Mouse (Mus musculus) forebrain, embryonic 13.5 days (tissue): Measurements from ENCODE around the gene Mettl14. TPM values are rescaled to one million over a fixed set of nuclear protein-coding genes. Genes with fewer than 3 reads are reported as not detected.
"Not testable (repeated sequence)": the region's sequence is repeated elsewhere in the genome, so short reads cannot be mapped to it uniquely, and the experiment has no call there.

ENCODE experiments used
- ATAC-seq: fragments of 200-750 bp; cut with Nextera tagmentation; 2 replicates; pipeline ENCODE4 v1.8.0; 2017
- H3K27ac ChIP-seq: fragments of 300-500 bp; sonication (generic); 2 replicates; pipeline ENCODE4 v1.5.1; 2015; ENCODE audit warnings: inconsistent platforms, mild to moderate bottlenecking, moderate library complexity
- H3K27me3 ChIP-seq: fragments of 300-500 bp; sonication (generic); 2 replicates; pipeline ENCODE4 v1.6.1; 2015; ENCODE audit warnings: mild to moderate bottlenecking, inconsistent platforms
- H3K36me3 ChIP-seq: fragments of 300-500 bp; sonication (generic); 2 replicates; pipeline ENCODE4 v1.6.1; 2015; ENCODE audit warnings: mild to moderate bottlenecking, inconsistent platforms; ENCODE audit not compliant: poor library complexity, severe bottlenecking
- H3K4me1 ChIP-seq: fragments of 300-500 bp; sonication (generic); 2 replicates; pipeline ENCODE4 v1.6.1; 2015; ENCODE audit warnings: inconsistent platforms
- H3K4me2 ChIP-seq: fragments of 300-500 bp; sonication (generic); 2 replicates; pipeline ENCODE4 v1.6.1; 2015; ENCODE audit warnings: inconsistent platforms, mild to moderate bottlenecking, moderate library complexity
- H3K4me3 ChIP-seq: fragments of 300-500 bp; sonication (generic); 2 replicates; pipeline ENCODE4 v1.5.1; 2015; ENCODE audit warnings: mild to moderate bottlenecking, inconsistent platforms
- H3K9ac ChIP-seq: fragments of 300-500 bp; sonication (generic); 2 replicates; pipeline ENCODE4 v1.6.1; 2015; ENCODE audit warnings: mild to moderate bottlenecking, inconsistent platforms
- H3K9me3 ChIP-seq: fragments of 300-500 bp; sonication (generic); replicated peaks from 2 replicates; pipeline ENCODE4 v1.6.1; 2016; ENCODE audit warnings: inconsistent platforms
- WGBS: fragments of 180-500 bp; shearing (Covaris S2); methylation state at CpG from one replicate; pipeline ENCODE4 v1.1.7; 2015; 5-methylcytosine and 5-hydroxymethylcytosine counted together
- polyA plus RNA-seq: library from polyadenylated mRNA; unstranded; fragments of >200 nt; fragmentation: Nextera tagmentation; extraction: Ambion mirVana; gene quantifications from 2 replicates; pipeline ENCODE4 v1.2.1, GENCODE M21; 2015

Mettl14 gene
- polyA plus RNA-seq, 1 experiment from 2014 or later: 33.0 TPM

DNA sequence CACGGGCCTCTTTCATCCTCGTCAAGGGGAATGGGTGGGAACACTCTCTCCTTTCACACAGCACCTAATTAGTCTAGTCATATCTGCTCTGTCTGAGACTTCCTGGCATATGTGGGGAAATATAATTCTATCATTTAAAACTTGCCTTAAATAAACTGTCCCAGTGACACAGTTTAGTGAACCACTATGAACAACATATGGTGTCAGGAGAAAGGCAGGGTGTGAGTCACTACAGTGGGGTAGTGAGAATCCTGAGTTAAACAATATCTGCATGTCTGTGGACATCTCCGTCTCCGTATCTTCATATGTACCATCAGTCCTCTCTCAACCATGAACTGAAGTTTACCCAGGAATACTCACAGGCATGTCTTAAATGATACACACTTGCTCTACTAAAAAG lies 5.3 kb upstream of the Mettl14 start:
- no peak for ATAC-seq
- 84% methylated on average over 4 of the region's 4 CpGs for WGBS

GRCm38 (mm10) chr3:123386157-123386780 lies 361 bp upstream of the Mettl14 start:
- Histone ChIP-seq H3K9ac (peak overlapping the region; percentile 47), H3K4me2 (peak overlapping the region; percentile 61), H3K4me1 (peaks cover 20% of the 10 kb centered on the region), H3K4me3 (peak overlapping the region; percentile 60), H3K27ac (peak overlapping the region; percentile 88)
- ATAC-seq: peak; percentile 76
- H3K36me3 ChIP-seq, H3K27me3 ChIP-seq, H3K9me3 ChIP-seq: not testable (repeated sequence)
- 14% methylated on average over 12 of the region's 12 CpGs for WGBS

More for the DNA sequence above, 5.3 kb upstream of the Mettl14 start:
- Histone ChIP-seq H3K27me3 (0 out of 2 replicates have a peak, but pooled peaks cover 6% of the 10 kb centered on the region), H3K9ac (no peak overlapping the region), H3K36me3 (no peaks in the 10 kb centered on the region), H3K9me3 (no peaks in the 10 kb centered on the region), H3K4me1 (no peaks in the 10 kb centered on the region), H3K4me3 (no peak overlapping the region), H3K27ac (no peak overlapping the region), H3K4me2 (no peak overlapping the region)

DNA sequence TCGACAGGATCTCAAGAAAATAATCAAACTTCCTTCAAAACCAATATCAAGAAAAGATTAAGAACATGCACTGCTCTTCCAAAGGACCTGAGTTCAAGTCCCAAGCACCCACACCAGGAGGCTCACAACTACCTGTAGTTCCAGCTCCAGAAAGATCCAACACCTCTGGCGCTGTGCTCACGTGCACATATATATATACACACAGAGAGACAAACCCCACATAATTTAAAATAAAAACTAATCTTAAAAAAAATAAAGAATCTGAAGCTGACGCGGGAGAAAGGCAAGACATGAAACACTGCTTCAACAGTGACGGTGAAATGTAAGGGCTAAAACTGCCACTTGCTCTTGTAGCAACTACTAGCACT lies 806 bp downstream of the Mettl14 start:
- peak; percentile 7; the same call in 1 of the 2 replicates for ATAC-seq
- H3K4me3 ChIP-seq: peak overlapping the region; percentile 60
- peak overlapping the region; percentile 88 for H3K27ac ChIP-seq
- 11% methylated on average over 6 of the region's 6 CpGs for WGBS
- peak overlapping the region; percentile 75 for H3K4me2 ChIP-seq
- no peaks in the 10 kb centered on the region for H3K9me3 ChIP-seq
- H3K4me1 ChIP-seq: peaks cover 20% of the 10 kb centered on the region
- peak overlapping the region; percentile 75 for H3K9ac ChIP-seq
- H3K36me3 ChIP-seq: peaks cover 17% of the 10 kb centered on the region
- 0 out of 2 replicates have a peak, but pooled peaks cover 6% of the 10 kb centered on the region for H3K27me3 ChIP-seq

- 91% methylated on average over 7 of the region's 7 CpGs for WGBS
- Histone ChIP-seq H3K4me3 (peak overlapping the region; percentile 60), H3K9me3 (no peaks in the 10 kb centered on the region), H3K36me3 (peaks cover 23% of the 10 kb centered on the region), H3K9ac (peak overlapping the region; percentile 75), H3K4me1 (peaks cover 20% of the 10 kb centered on the region), H3K4me2 (peak overlapping the region; percentile 75), H3K27ac (no peak overlapping the region), H3K27me3 (0 out of 2 replicates have a peak, but pooled peaks cover 6% of the 10 kb centered on the region)
- ATAC-seq: no peak
Observed at GRCm38 (mm10) chr3:123384435-123384834, 1.5 kb downstream of the Mettl14 start.

- H3K4me2 ChIP-seq: no peak overlapping the region
- H3K36me3 ChIP-seq: peaks cover 54% of the 10 kb centered on the region
- 91% methylated on average over 3 of the region's 3 CpGs for WGBS
- H3K9ac ChIP-seq: no peak overlapping the region
- H3K4me1 ChIP-seq: no peaks in the 10 kb centered on the region
- H3K4me3 ChIP-seq: no peak overlapping the region
- H3K27me3 ChIP-seq: no peaks in the 10 kb centered on the region
- H3K9me3 ChIP-seq: no peaks in the 10 kb centered on the region
- ATAC-seq: no peak
- H3K27ac ChIP-seq: no peak overlapping the region
Observed at GRCm38 (mm10) chr3:123376562-123376961, 9.3 kb downstream of the Mettl14 start.

- peaks cover 54% of the 10 kb centered on the region for H3K36me3 ChIP-seq
- WGBS: 33% methylated on average over 11 of the region's 11 CpGs
- H3K27ac ChIP-seq: no peak overlapping the region
- no peaks in the 10 kb centered on the region for H3K4me1 ChIP-seq
- no peak overlapping the region for H3K4me3 ChIP-seq
- H3K9me3 ChIP-seq: no peaks in the 10 kb centered on the region
- no peak overlapping the region for H3K9ac ChIP-seq
- ATAC-seq: peak; percentile 78
- no peak overlapping the region for H3K4me2 ChIP-seq
- no peaks in the 10 kb centered on the region for H3K27me3 ChIP-seq
Observed at GRCm38 (mm10) chr3:123371766-123372535, 14.0 kb downstream of the Mettl14 start.

- 96% methylated on average over 5 of the region's 5 CpGs for WGBS
- ATAC-seq: no peak
- H3K36me3 ChIP-seq: peaks cover 53% of the 10 kb centered on the region
Observed at GRCm38 (mm10) chr3:123370927-123371326, 15.0 kb downstream of the Mettl14 start.

DNA sequence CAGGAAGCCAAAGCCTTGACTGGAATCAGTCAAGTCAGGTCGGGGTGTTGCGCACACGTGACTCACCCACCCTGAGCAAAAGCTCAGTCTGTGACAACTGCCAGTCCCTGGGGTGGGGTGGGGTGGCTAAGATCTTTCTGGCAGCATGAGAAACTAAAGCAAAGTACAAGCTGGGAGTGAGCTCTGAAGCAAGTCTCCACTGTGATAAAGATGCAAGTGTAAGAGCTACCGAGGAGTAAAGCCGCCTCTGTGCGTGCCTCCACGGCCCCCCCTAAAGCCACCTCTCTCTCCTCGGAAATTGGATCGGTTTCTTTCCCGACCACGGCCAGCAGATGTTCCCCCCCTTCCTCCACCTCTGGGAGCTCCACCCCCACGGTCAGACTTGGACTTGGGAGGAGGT lies 16.7 kb downstream of the Mettl14 start:
- no peak overlapping the region for H3K27ac ChIP-seq
- 93% methylated on average over 12 of the region's 12 CpGs for WGBS
- H3K4me3 ChIP-seq: no peak overlapping the region
- H3K9me3 ChIP-seq: no peaks in the 10 kb centered on the region
- no peaks in the 10 kb centered on the region for H3K4me1 ChIP-seq
- H3K9ac ChIP-seq: no peak overlapping the region
- peaks cover 50% of the 10 kb centered on the region for H3K36me3 ChIP-seq
- ATAC-seq: no peak
- no peak overlapping the region for H3K4me2 ChIP-seq
- H3K27me3 ChIP-seq: no peaks in the 10 kb centered on the region

More at GRCm38 (mm10) chr3:123370927-123371326, 15.0 kb downstream of the Mettl14 start:
- Histone ChIP-seq H3K9me3 (no peaks in the 10 kb centered on the region), H3K27ac (no peak overlapping the region), H3K27me3 (no peaks in the 10 kb centered on the region), H3K4me1 (no peaks in the 10 kb centered on the region), H3K4me3 (no peak overlapping the region), H3K4me2 (no peak overlapping the region), H3K9ac (no peak overlapping the region)

GRCm38 (mm10) chr3:123366820-123367219 lies 19.1 kb downstream of the Mettl14 start:
- not testable (repeated sequence) for H3K9ac ChIP-seq, H3K27ac ChIP-seq, H3K4me1 ChIP-seq, ATAC-seq, H3K4me3 ChIP-seq, H3K9me3 ChIP-seq, H3K4me2 ChIP-seq, H3K27me3 ChIP-seq
- peaks cover 51% of the 10 kb centered on the region for H3K36me3 ChIP-seq
- WGBS: 91% methylated on average over 2 of the region's 2 CpGs

DNA sequence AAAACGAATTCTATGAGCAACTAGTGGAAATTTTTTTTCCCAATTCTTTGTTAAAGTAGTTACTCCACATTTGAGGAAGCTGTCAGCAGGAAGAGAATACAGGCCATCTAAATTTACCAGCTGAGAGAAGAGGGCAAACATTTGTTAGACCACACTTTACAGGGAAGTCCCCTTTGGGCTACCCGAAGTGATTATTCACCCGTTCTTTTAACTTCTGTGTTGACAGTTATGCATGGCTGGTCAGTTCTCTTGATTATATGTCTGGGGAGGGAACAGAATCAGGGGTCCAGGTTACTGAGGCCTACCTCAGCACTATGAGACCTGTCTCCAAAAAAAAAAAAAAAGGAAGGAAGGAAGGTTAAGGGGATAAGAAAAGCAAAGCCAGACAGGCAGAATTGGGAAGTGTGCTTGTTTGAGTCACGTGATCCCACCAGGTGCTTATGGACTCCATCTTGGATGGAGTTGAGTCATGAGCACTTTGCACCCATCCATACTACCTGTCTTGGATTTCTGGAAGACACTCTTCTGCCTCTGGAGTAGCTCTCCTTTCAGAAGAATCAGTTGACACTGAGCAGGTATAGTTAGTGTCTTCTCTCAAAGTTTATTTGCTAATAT lies 29.4 kb downstream of the Mettl14 start:
- no peaks in the 10 kb centered on the region for H3K4me1 ChIP-seq
- H3K36me3 ChIP-seq: no peaks in the 10 kb centered on the region
- no peak overlapping the region for H3K9ac ChIP-seq
- no peaks in the 10 kb centered on the region for H3K27me3 ChIP-seq
- WGBS: 86% methylated on average over 4 of the region's 4 CpGs
- no peak overlapping the region for H3K4me3 ChIP-seq
- no peaks in the 10 kb centered on the region for H3K9me3 ChIP-seq
- no peak overlapping the region for H3K27ac ChIP-seq
- ATAC-seq: no peak
- no peak overlapping the region for H3K4me2 ChIP-seq

GRCm38 (mm10) chr3:123354388-123354787 lies 31.5 kb downstream of the Mettl14 start:
- Histone ChIP-seq H3K4me1 (no peaks in the 10 kb centered on the region), H3K4me2 (no peak overlapping the region), H3K9ac (no peak overlapping the region), H3K36me3 (no peaks in the 10 kb centered on the region), H3K27me3 (no peaks in the 10 kb centered on the region), H3K27ac (no peak overlapping the region), H3K9me3 (no peaks in the 10 kb centered on the region), H3K4me3 (no peak overlapping the region)
- WGBS: 92% methylated on average over 9 of the region's 9 CpGs
- no peak for ATAC-seq

- 90% methylated on average over 12 of the region's 12 CpGs for WGBS
- Histone ChIP-seq H3K36me3 (no peaks in the 10 kb centered on the region), H3K9ac (no peak overlapping the region), H3K4me2 (no peak overlapping the region), H3K27me3 (no peaks in the 10 kb centered on the region), H3K4me1 (no peaks in the 10 kb centered on the region), H3K27ac (no peak overlapping the region), H3K4me3 (no peak overlapping the region), H3K9me3 (no peaks in the 10 kb centered on the region)
- 0 out of 2 replicates have a peak, but pooled peaks have one; percentile 36 for ATAC-seq
Observed at GRCm38 (mm10) chr3:123353661-123354060, 32.2 kb downstream of the Mettl14 start.
